Comparison of ENCODE assay signal across 9 mouse cellular contexts in genomic region chr7:29244732-29245416, GRCm38 (mm10). TPM values are rescaled to one million over a fixed set of nuclear protein-coding genes. Genes with fewer than 3 reads are reported as not detected.
DNase-seq lines count a peak whose midpoint lies in the region; ATAC-seq and TF ChIP-seq lines count a peak whose summit lies in the region.
"Had no signal": no experiment of that assay in that cellular context is flagged by ENCODE, and none has a peak within 500 bp of the region (broad histone marks: within the 10 kb centered on the region; RNA-seq: fewer than 3 reads in every experiment).

No protein-coding gene starts in this region.

- no peaks in the 10 kb centered on the region for H3K9me3 ChIP-seq in heart, embryonic 12.5 days (replicated peaks)
- no peaks in the 10 kb centered on the region for H3K9me3 ChIP-seq in liver, embryonic 14.5 days (ENCODE audit: control insufficient read depth, low read length)

- 82% methylated on average over 7 of the region's 7 CpGs for WGBS in heart, embryonic 12.5 days
- WGBS in liver, embryonic 14.5 days (ENCODE audit: insufficient replicate concordance), result 70% methylated on average over 7 of the region's 7 CpGs

- peaks cover 22% of the 10 kb centered on the region for H3K4me1 ChIP-seq in heart, embryonic 12.5 days (replicated peaks)
- H3K4me1 ChIP-seq in liver, embryonic 14.5 days (replicated peaks; ENCODE audit: control insufficient read depth in 2 of 2, insufficient read depth in 2 of 2, low read length in 1 of 2), result peaks cover 0 to under 1% of the 10 kb centered on the region in 2 experiments; a peak in 1 of 4 replicates

- H3K36me3 ChIP-seq in heart, embryonic 12.5 days, result peaks cover 33% of the 10 kb centered on the region
- H3K36me3 ChIP-seq in liver, embryonic 14.5 days (replicated peaks; ENCODE audit: control insufficient read depth, insufficient read depth, low read depth), result no peaks in the 10 kb centered on the region

- no peak overlapping the region for H3K4me3 ChIP-seq in heart, embryonic 12.5 days
- no peak overlapping the region for H3K4me3 ChIP-seq in liver, embryonic 14.5 days (ENCODE audit: insufficient read depth in 1 of 2, low read depth in 2 of 2, low read length in 2 of 2)

- H3K27ac ChIP-seq in heart, embryonic 12.5 days (ENCODE audit: poor library complexity, severe bottlenecking), result no peak overlapping the region
- H3K27ac ChIP-seq in liver, embryonic 14.5 days, result no peak overlapping the region

- no peak for ATAC-seq in heart, embryonic 12.5 days (ENCODE audit: insufficient number of reproducible peaks, low FRiP score)
- ATAC-seq in liver, embryonic 14.5 days (ENCODE audit: insufficient read depth), result no peak

- no peak for TF ChIP-seq EP300 in liver, embryonic 14.5 days (IDR thresholded peaks at IDR 0.05; ENCODE audit: low read depth)

- no peaks in the 10 kb centered on the region; the same call in 1 of the 2 replicates for H3K27me3 ChIP-seq in heart, embryonic 12.5 days (replicated peaks)
- no peaks in the 10 kb centered on the region for H3K27me3 ChIP-seq in liver, embryonic 14.5 days (ENCODE audit: control insufficient read depth, insufficient read depth, low read length)

- H3K4me2 ChIP-seq in heart, embryonic 12.5 days, result no peak overlapping the region
- no peak overlapping the region for H3K4me2 ChIP-seq in liver, embryonic 14.5 days (ENCODE audit: low read depth)

- DNase-seq in heart, postnatal 4 days, result peak; percentile 53
- DNase-seq in 3134 (ENCODE audit: extremely low read depth, insufficient read length, low spot score), result peak; percentile 28
- DNase-seq in CD8-positive naive resting alpha-beta T cell, adult 2 months (ENCODE audit: low read depth in 2 of 2, low spot score in 2 of 2), result peak; percentile 15 to 44
- DNase-seq in liver, embryonic 14.5 days (ENCODE audit: low read depth in 3 of 3, low spot score in 3 of 3), result no peak
- no peak for DNase-seq in c-Kit-positive CD71-positive TER-119-positive erythroid progenitor cells, embryonic 14.5 days (ENCODE audit: low spot score)
- DNase-seq in neural tube, embryonic 10.5 days (ENCODE audit: extremely low spot score, low spot score), result no peak
- DNase-seq in embryo, embryonic 9.5 days (ENCODE audit: extremely low spot score), result no peak
- DNase-seq: layer of hippocampus, adult 9-11 months had no signal

- no peak overlapping the region for H3K9ac ChIP-seq in heart, embryonic 12.5 days
- H3K9ac ChIP-seq in liver, embryonic 14.5 days (replicated peaks), result no peak overlapping the region

- TF ChIP-seq CTCF in liver, embryonic 14.5 days (IDR thresholded peaks at IDR 0.05; ENCODE audit: low read depth), result peak; percentile 75

RNA-seq across cellular contexts. Expression of gene 2200002D01Rik, which starts 3.4 kb away (rescaled TPM):
- total RNA-seq in heart, postnatal 4 days (2021), result 1 to 10 TPM; 4.4 to 8.1 TPM
- polyA plus RNA-seq in heart, embryonic 12.5 days (2016; fragmentation: Nextera tagmentation; extraction: Ambion mirVana), result 9.2 and 11.7 TPM in 2 replicates
- polyA plus RNA-seq in liver, embryonic 14.5 days (2012; rRNA removed), result 0.39 and 1.3 TPM in 2 replicates
- 2.6 and 4.8 TPM in 2 replicates for polyA plus RNA-seq in liver, embryonic 14.5 days (2014; fragmentation: Nextera tagmentation; extraction: Ambion mirVana)

RNA-seq across cellular contexts. Expression of gene Yif1b, which starts 6.7 kb away (rescaled TPM):
- total RNA-seq in heart, postnatal 4 days (2021), result 10 to 100 TPM; 81.5 to 82.5 TPM
- 99.4 and 104 TPM in 2 replicates for polyA plus RNA-seq in heart, embryonic 12.5 days (2016; fragmentation: Nextera tagmentation; extraction: Ambion mirVana)
- 24.4 and 29.4 TPM in 2 replicates for polyA plus RNA-seq in liver, embryonic 14.5 days (2012; rRNA removed)
- 41.6 and 44.5 TPM in 2 replicates for polyA plus RNA-seq in liver, embryonic 14.5 days (2014; fragmentation: Nextera tagmentation; extraction: Ambion mirVana)

RNA-seq across cellular contexts. Expression of gene Kcnk6, which starts 12.6 kb away (rescaled TPM):
- 1 to 10 TPM; 5.3 to 5.7 TPM for total RNA-seq in heart, postnatal 4 days (2021)
- polyA plus RNA-seq in heart, embryonic 12.5 days (2016; fragmentation: Nextera tagmentation; extraction: Ambion mirVana), result 3.4 and 4.3 TPM in 2 replicates
- polyA plus RNA-seq in liver, embryonic 14.5 days (2012; rRNA removed), result 2.4 TPM in 2 replicates
- polyA plus RNA-seq in liver, embryonic 14.5 days (2014; fragmentation: Nextera tagmentation; extraction: Ambion mirVana), result 0.55 and 0.82 TPM in 2 replicates

RNA-seq across cellular contexts. Expression of gene Catsperg1, which starts 31.0 kb away (rescaled TPM):
- total RNA-seq in heart, postnatal 4 days (2021), result under 1 TPM; 0.56 to 0.60 TPM
- polyA plus RNA-seq in heart, embryonic 12.5 days (2016; fragmentation: Nextera tagmentation; extraction: Ambion mirVana), result 0.38 and 0.44 TPM in 2 replicates
- polyA plus RNA-seq in liver, embryonic 14.5 days (2012; rRNA removed), result 0.32 and 0.45 TPM in 2 replicates
- polyA plus RNA-seq in liver, embryonic 14.5 days (2014; fragmentation: Nextera tagmentation; extraction: Ambion mirVana), result 0.11 TPM in 1 of 2 replicates, not detected in the other

RNA-seq across cellular contexts. Expression of gene Spint2, which starts 36.8 kb away (rescaled TPM):
- total RNA-seq in heart, postnatal 4 days (2021), result 10 to 100 TPM; 71.2 to 73.7 TPM
- 87.7 and 90.4 TPM in 2 replicates for polyA plus RNA-seq in heart, embryonic 12.5 days (2016; fragmentation: Nextera tagmentation; extraction: Ambion mirVana)
- polyA plus RNA-seq in liver, embryonic 14.5 days (2012; rRNA removed), result 14.6 and 15.6 TPM in 2 replicates
- polyA plus RNA-seq in liver, embryonic 14.5 days (2014; fragmentation: Nextera tagmentation; extraction: Ambion mirVana), result 22.3 and 23.6 TPM in 2 replicates

Comparison
In these comparisons a context has a peak if more than half of its experiments do, and no peak if none do; other contexts are left out.
1. DNase-seq: peak in heart, postnatal 4 days (single experiment), 3134 (single experiment) and CD8-positive naive resting alpha-beta T cell, adult 2 months (2 of 2); none in liver, embryonic 14.5 days (0 of 3), c-Kit-positive CD71-positive TER-119-positive erythroid progenitor cells, embryonic 14.5 days (single experiment), neural tube, embryonic 10.5 days (single experiment) and embryo, embryonic 9.5 days (single experiment).